Mouse (Mus musculus): ENCODE results near the gene Fads6. TPM values are rescaled to one million over a fixed set of nuclear protein-coding genes. Genes with fewer than 3 reads are reported as not detected.
A peak's percentile ranks its signal among the peaks of the same experiment; 100 is the strongest.

Gene Fads6
- polyA plus RNA-seq, 1 experiment from 2014 or later, result 0.76 TPM

DNA sequence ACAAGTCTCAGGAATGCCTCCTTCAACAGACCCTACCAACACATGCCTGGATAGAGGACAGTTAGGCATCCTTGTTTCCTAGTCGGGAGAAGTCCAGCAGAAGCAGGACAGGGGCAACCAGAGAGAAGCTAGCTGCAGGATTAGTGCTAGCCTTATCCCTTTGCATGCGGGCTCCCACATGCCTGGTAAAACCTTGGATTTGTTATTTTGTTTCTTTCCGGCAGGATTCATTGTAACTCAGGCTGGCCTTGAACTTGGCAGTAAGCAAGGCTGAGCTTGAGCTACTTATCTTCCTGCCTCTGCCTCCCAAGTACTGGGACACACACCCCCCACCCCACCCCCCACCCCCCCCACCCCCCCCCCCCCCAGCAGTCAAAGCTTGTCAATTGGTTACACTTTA lies 46.2 kb downstream of the Fads6 start:
- no peaks in the 10 kb centered on the region for H3K36me3 ChIP-seq (ENCODE audit: control insufficient read depth, insufficient read depth)
- peaks cover 27% of the 10 kb centered on the region for H3K27me3 ChIP-seq (replicated peaks; ENCODE audit: control insufficient read depth, insufficient read depth, low read length)
- H3K4me1 ChIP-seq (replicated peaks; ENCODE audit: control insufficient read depth, insufficient read depth, low read length), result peaks cover 26% of the 10 kb centered on the region
- H3K27ac ChIP-seq (ENCODE audit: low read length), result no peak overlapping the region
- 54% methylated on average over 3 of the region's 3 CpGs for WGBS
- H3K9me3 ChIP-seq (ENCODE audit: control insufficient read depth, low read length), result no peaks in the 10 kb centered on the region
- H3K9ac ChIP-seq (replicated peaks; ENCODE audit: low read depth, low read length), result no peak overlapping the region
- ATAC-seq, result no peak
- H3K4me3 ChIP-seq (replicated peaks; ENCODE audit: low read length), result no peak overlapping the region
- no peak overlapping the region for H3K4me2 ChIP-seq (ENCODE audit: low read length)

DNA sequence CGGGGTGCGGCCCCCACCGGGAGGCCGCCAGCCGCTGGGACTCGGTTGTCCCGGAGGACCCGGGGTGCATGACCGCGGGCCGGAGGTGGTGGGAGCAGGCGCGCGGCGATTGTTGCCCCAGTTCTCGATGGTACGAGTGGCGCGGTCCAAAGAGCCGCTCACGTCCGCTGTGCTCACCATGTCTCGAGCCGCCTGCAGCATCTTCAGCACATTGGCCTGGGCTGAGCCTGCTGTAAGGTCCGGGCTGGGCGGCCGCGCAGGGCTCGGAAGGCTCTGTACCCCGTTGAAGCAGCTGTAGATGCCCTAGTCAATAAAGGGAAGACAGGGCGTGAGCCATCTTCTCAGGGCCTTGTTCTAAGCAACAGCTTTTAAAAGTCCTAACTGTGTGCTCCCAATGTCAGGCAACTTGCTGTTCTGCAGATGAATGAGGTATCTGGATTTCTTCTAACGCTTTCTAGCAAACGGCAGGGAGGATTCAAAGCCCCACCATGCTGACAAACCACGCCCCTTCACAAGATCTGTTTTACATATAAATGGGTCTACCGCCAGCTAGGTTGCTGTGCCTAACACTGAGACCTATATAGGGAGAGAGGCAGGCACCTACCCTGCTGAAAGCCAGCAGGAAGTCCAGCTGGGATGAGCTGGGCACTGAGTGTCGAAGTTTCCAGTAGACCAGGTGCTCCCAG lies 46.9 kb downstream of the Fads6 start:
- Histone ChIP-seq H3K4me1 (replicated peaks; ENCODE audit: control insufficient read depth, insufficient read depth, low read length) (peaks cover 32% of the 10 kb centered on the region), H3K9ac (replicated peaks; ENCODE audit: low read depth, low read length) (peak overlapping the region; percentile 68), H3K4me3 (replicated peaks; ENCODE audit: low read length) (peak overlapping the region; percentile 59), H3K9me3 (ENCODE audit: control insufficient read depth, low read length) (no peaks in the 10 kb centered on the region), H3K36me3 (ENCODE audit: control insufficient read depth, insufficient read depth) (no peaks in the 10 kb centered on the region), H3K27ac (ENCODE audit: low read length) (no peak overlapping the region; the same call in 1 of the 2 replicates), H3K27me3 (replicated peaks; ENCODE audit: control insufficient read depth, insufficient read depth, low read length) (peaks cover 25% of the 10 kb centered on the region), H3K4me2 (ENCODE audit: low read length) (peak overlapping the region; percentile 97)
- under 1% methylated on average over 36 of the region's 36 CpGs for WGBS
- ATAC-seq, result no peak

DNA sequence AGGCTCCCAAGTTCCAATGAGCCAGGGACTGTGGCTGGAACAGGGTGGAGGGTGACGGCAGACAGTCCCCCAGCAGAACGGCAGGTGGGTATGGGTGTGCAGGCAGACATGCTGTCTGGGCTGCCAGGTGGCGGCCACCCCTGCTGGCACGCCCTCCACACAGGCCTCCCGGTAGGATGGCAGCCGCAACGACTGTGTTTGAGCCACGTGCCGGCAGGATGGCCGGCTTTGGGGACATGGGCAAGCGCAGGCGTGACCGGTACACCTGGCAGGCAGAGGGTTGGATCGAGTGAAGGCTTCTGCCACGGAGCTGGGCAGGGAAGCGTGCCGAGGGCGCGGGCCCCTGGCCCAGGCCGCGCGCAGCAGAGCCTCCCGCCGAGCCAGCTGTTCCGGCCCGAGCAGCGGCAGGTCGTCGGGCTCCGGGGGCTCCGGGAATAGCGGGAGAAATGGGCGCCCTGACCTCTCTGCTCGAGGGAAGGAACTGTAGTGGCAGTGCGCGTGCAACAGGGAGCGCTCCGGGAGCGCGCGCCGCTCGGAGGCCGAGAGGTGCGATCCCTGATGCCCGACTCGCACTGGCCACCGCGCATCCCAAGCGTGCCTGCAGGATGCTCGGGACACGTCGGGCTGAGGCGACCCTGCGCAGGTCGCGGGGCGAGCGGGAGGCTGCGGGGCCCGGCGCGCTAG lies 47.6 kb downstream of the Fads6 start:
- Histone ChIP-seq H3K27me3 (replicated peaks; ENCODE audit: control insufficient read depth, insufficient read depth, low read length) (peaks cover 25% of the 10 kb centered on the region), H3K36me3 (ENCODE audit: control insufficient read depth, insufficient read depth) (no peaks in the 10 kb centered on the region), H3K27ac (ENCODE audit: low read length) (no peak overlapping the region; the same call in 1 of the 2 replicates), H3K9ac (replicated peaks; ENCODE audit: low read depth, low read length) (peak overlapping the region; percentile 68), H3K4me1 (replicated peaks; ENCODE audit: control insufficient read depth, insufficient read depth, low read length) (peaks cover 33% of the 10 kb centered on the region), H3K4me2 (ENCODE audit: low read length) (peak overlapping the region; percentile 97), H3K9me3 (ENCODE audit: control insufficient read depth, low read length) (no peaks in the 10 kb centered on the region), H3K4me3 (replicated peaks; ENCODE audit: low read length) (peak overlapping the region; percentile 59)
- ATAC-seq, result peak; percentile 36; the same call in 1 of the 2 replicates
- 1% methylated on average over 63 of the region's 63 CpGs for WGBS

DNA sequence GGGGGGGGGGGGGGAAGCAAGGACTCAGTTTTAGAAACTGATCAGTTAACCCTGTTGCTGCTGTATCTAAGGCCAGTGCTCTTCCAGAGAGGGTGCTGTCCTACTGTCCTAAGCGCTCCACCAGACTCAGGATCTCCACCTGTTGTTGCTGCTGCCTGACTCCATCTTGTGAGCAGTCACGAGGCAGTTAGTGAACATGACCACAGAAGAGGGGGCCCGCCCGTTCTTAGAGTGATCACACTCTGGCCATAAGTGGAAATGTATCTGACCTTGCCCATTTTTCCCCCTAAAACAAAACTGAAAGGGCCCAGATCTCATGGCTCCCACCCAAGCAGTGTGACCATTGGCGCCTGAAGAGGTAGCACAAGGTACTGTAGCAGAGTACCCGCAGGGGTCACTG lies 49.5 kb downstream of the Fads6 start:
- H3K4me3 ChIP-seq (replicated peaks; ENCODE audit: low read length), result no peak overlapping the region
- H3K4me2 ChIP-seq (ENCODE audit: low read length), result no peak overlapping the region
- no peak overlapping the region for H3K27ac ChIP-seq (ENCODE audit: low read length)
- no peak overlapping the region for H3K9ac ChIP-seq (replicated peaks; ENCODE audit: low read depth, low read length)
- H3K4me1 ChIP-seq (replicated peaks; ENCODE audit: control insufficient read depth, insufficient read depth, low read length), result peaks cover 33% of the 10 kb centered on the region
- peaks cover 25% of the 10 kb centered on the region for H3K27me3 ChIP-seq (replicated peaks; ENCODE audit: control insufficient read depth, insufficient read depth, low read length)
- peaks cover 5% of the 10 kb centered on the region for H3K36me3 ChIP-seq (ENCODE audit: control insufficient read depth, insufficient read depth)
- ATAC-seq, result no peak
- 75% methylated on average over 6 of the region's 6 CpGs for WGBS
- no peaks in the 10 kb centered on the region for H3K9me3 ChIP-seq (ENCODE audit: control insufficient read depth, low read length)

DNA sequence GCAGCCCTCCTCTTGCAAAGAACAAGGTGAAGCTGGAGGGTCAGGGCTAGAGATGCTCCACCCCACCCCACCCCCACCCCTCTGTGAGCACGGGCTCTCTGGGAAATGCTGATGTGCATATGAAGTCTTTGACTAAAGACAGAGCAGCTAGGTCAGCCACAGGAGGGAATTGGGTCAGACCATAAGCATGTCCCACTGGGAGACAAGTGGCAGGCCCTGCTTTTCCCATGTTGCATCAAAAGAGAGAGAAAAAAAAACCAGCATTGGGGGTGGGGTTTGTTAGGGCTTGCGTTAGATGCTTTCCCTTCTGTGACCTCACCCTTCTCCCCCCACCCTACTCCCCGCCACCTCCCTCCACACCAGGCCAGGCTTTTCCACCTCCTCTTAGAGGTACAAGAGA lies 50.2 kb downstream of the Fads6 start:
- H3K27me3 ChIP-seq (replicated peaks; ENCODE audit: control insufficient read depth, insufficient read depth, low read length), result peaks cover 25% of the 10 kb centered on the region
- no peak for ATAC-seq
- no peaks in the 10 kb centered on the region for H3K9me3 ChIP-seq (ENCODE audit: control insufficient read depth, low read length)
- peaks cover 33% of the 10 kb centered on the region for H3K4me1 ChIP-seq (replicated peaks; ENCODE audit: control insufficient read depth, insufficient read depth, low read length)
- WGBS, result 36% methylated on average over 3 of the region's 3 CpGs
- peaks cover 5% of the 10 kb centered on the region for H3K36me3 ChIP-seq (ENCODE audit: control insufficient read depth, insufficient read depth)
- H3K4me3 ChIP-seq (replicated peaks; ENCODE audit: low read length), result no peak overlapping the region
- no peak overlapping the region for H3K4me2 ChIP-seq (ENCODE audit: low read length)
- no peak overlapping the region for H3K9ac ChIP-seq (replicated peaks; ENCODE audit: low read depth, low read length)
- H3K27ac ChIP-seq (ENCODE audit: low read length), result no peak overlapping the region

DNA sequence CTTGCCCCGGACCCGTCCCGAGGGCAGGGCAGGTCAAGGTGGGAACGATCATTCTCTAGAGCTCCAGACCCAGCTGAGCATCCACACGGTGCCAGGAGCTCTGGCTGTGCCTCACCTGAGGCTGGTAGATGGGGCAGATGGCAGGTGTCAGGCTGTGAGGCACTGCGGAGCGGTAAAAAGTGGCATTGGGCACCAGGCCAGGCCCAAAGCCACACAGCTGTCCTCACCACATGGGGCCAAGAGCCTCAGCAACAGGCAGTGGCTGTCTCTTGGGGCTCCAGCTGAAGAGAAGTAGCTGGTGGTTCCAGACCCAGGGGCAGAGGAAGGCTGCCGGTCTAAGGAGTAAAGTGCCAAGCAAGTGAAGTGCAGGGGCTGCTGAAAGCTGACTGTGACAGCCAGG lies 51.1 kb downstream of the Fads6 start:
- no peak overlapping the region for H3K27ac ChIP-seq (ENCODE audit: low read length)
- peaks cover 25% of the 10 kb centered on the region for H3K27me3 ChIP-seq (replicated peaks; ENCODE audit: control insufficient read depth, insufficient read depth, low read length)
- ATAC-seq, result no peak
- 49% methylated on average over 8 of the region's 8 CpGs for WGBS
- no peak overlapping the region for H3K4me2 ChIP-seq (ENCODE audit: low read length)
- no peaks in the 10 kb centered on the region for H3K9me3 ChIP-seq (ENCODE audit: control insufficient read depth, low read length)
- no peak overlapping the region for H3K9ac ChIP-seq (replicated peaks; ENCODE audit: low read depth, low read length)
- peaks cover 5% of the 10 kb centered on the region for H3K36me3 ChIP-seq (ENCODE audit: control insufficient read depth, insufficient read depth)
- no peak overlapping the region for H3K4me3 ChIP-seq (replicated peaks; ENCODE audit: low read length)
- peaks cover 33% of the 10 kb centered on the region for H3K4me1 ChIP-seq (replicated peaks; ENCODE audit: control insufficient read depth, insufficient read depth, low read length)

DNA sequence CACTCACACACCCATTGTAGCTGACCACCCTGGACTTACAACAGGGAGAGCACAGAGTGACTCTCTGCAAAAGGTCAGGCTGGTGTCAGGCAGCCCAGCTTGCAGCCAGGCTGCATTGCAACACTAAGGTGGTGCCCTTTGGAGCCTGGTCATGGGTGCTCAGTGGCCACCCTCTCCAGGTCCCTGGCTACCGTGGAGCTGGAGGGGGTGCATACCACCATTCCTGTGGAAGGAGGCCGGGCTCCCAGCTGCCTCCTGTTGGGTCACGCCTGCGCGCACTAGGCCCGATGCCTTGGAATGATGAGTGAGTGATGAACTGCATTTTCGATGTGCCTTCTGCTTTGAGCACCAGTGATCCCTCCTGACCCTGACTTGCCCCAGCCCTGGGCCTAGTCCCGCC lies 52.6 kb downstream of the Fads6 start:
- Histone ChIP-seq H3K36me3 (ENCODE audit: control insufficient read depth, insufficient read depth) (peaks cover 5% of the 10 kb centered on the region), H3K4me2 (ENCODE audit: low read length) (no peak overlapping the region), H3K4me1 (replicated peaks; ENCODE audit: control insufficient read depth, insufficient read depth, low read length) (peaks cover 23% of the 10 kb centered on the region), H3K9ac (replicated peaks; ENCODE audit: low read depth, low read length) (no peak overlapping the region), H3K27me3 (replicated peaks; ENCODE audit: control insufficient read depth, insufficient read depth, low read length) (peaks cover 15% of the 10 kb centered on the region; the same call in 1 of the 2 replicates), H3K27ac (ENCODE audit: low read length) (no peak overlapping the region), H3K4me3 (replicated peaks; ENCODE audit: low read length) (no peak overlapping the region), H3K9me3 (ENCODE audit: control insufficient read depth, low read length) (no peaks in the 10 kb centered on the region)
- 95% methylated on average over 8 of the region's 8 CpGs for WGBS
- no peak for ATAC-seq

DNA sequence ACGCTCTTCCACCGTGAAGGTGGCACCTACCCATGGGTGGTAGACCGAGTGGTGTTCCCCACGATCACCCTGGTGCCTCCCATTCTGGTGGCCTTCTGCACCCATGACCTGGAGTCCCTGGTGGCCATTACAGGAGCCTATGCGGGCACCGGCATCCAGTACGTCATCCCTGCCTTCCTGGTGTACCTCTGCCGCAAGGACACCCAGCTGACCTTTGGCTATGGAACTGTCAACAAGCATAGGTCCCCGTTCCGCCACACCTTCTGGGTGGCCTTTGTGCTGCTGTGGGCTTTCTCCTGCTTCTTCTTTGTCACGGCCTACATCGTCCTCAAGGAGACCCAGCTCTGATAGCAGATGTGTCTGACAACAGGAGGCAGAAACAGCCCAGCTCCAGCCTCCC lies 53.7 kb downstream of the Fads6 start:
- no peak for ATAC-seq
- no peak overlapping the region for H3K4me2 ChIP-seq (ENCODE audit: low read length)
- no peak overlapping the region for H3K4me3 ChIP-seq (replicated peaks; ENCODE audit: low read length)
- peaks cover 4% of the 10 kb centered on the region; the same call in 1 of the 2 replicates for H3K27me3 ChIP-seq (replicated peaks; ENCODE audit: control insufficient read depth, insufficient read depth, low read length)
- WGBS, result 94% methylated on average over 12 of the region's 12 CpGs
- no peak overlapping the region for H3K27ac ChIP-seq (ENCODE audit: low read length)
- peaks cover 19% of the 10 kb centered on the region for H3K4me1 ChIP-seq (replicated peaks; ENCODE audit: control insufficient read depth, insufficient read depth, low read length)
- peaks cover 5% of the 10 kb centered on the region for H3K36me3 ChIP-seq (ENCODE audit: control insufficient read depth, insufficient read depth)
- no peaks in the 10 kb centered on the region for H3K9me3 ChIP-seq (ENCODE audit: control insufficient read depth, low read length)
- H3K9ac ChIP-seq (replicated peaks; ENCODE audit: low read depth, low read length), result no peak overlapping the region

DNA sequence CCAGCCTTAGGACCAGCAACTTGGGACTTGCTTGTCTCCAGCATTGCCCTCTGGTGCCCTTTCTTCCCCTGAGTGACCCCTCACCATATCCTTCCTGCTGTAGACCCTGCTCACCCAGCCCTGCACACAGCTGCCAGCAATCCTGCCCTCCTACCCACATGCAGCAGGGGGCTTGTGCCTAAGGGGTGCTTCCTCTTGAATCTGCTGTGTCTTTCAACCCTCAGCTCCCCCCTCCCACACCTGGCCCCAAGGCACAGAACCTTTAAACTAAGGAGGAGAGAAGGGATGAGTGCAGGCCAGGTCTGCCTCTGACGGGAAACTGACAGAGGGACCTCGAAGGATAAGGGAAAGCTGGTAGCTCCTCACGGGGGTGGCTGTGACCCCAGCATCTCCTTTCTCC lies 54.7 kb downstream of the Fads6 start:
- no peak overlapping the region for H3K9ac ChIP-seq (replicated peaks; ENCODE audit: low read depth, low read length)
- no peaks in the 10 kb centered on the region for H3K27me3 ChIP-seq (replicated peaks; ENCODE audit: control insufficient read depth, insufficient read depth, low read length)
- peaks cover 17% of the 10 kb centered on the region for H3K4me1 ChIP-seq (replicated peaks; ENCODE audit: control insufficient read depth, insufficient read depth, low read length)
- no peak for ATAC-seq
- peaks cover 5% of the 10 kb centered on the region for H3K36me3 ChIP-seq (ENCODE audit: control insufficient read depth, insufficient read depth)
- 74% methylated on average over 3 of the region's 3 CpGs for WGBS
- no peak overlapping the region for H3K27ac ChIP-seq (ENCODE audit: low read length)
- no peak overlapping the region for H3K4me3 ChIP-seq (replicated peaks; ENCODE audit: low read length)
- no peak overlapping the region for H3K4me2 ChIP-seq (ENCODE audit: low read length)
- H3K9me3 ChIP-seq (ENCODE audit: control insufficient read depth, low read length), result no peaks in the 10 kb centered on the region
